Mouse (Mus musculus) small intestine, adult 2 months (tissue): ENCODE measurements around the gene Ablim1.

Experiments
- CTCF ChIP-seq: fragments of 200-500 bp; IDR thresholded peaks from 2 replicates; pipeline ENCODE4 v1.5.1; 2012; ENCODE audit warnings: low read depth, mild to moderate bottlenecking, control low read depth, inconsistent platforms, low read length, moderate library complexity, mixed read lengths; ENCODE audit not compliant: insufficient replicate concordance, insufficient read length; ENCODE audit errors: extremely low read depth
- POLR2A ChIP-seq: fragments of 200-500 bp; IDR thresholded peaks from 2 replicates; pipeline ENCODE4 v1.6.1; 2012; ENCODE audit warnings: low read depth, mild to moderate bottlenecking, control low read depth, inconsistent platforms, low read length, moderate library complexity

DNA sequence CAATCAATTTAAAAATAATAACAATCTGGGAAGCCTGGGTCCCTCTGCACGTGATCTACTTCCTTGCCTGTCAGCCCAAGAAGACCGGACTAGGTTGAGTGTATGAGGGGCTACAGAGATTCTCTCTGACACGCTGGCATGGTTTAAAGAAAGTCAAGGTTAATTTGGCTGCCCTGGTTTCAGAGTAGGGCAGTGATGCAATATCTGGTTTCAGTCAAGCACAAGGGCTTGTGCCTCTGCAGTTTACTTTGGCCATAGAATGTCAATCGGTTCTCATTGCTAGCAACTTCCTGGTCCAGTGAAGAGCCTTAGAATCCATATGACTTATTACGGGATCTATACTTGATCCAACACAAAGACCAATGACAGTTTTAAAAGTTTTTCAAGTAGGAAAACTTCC is 140.2 kb downstream of the Ablim1 start:
- TF ChIP-seq CTCF (no peak), POLR2A (no peak)
